Mouse (Mus musculus): ENCODE measurements at regions not wholly inside any gene's neighbourhood (a gene's known extent, or its start where the extent isn't known, plus 50 kb on each side); places are given as distances from the start of the nearest gene placed in this dataset.

DNA sequence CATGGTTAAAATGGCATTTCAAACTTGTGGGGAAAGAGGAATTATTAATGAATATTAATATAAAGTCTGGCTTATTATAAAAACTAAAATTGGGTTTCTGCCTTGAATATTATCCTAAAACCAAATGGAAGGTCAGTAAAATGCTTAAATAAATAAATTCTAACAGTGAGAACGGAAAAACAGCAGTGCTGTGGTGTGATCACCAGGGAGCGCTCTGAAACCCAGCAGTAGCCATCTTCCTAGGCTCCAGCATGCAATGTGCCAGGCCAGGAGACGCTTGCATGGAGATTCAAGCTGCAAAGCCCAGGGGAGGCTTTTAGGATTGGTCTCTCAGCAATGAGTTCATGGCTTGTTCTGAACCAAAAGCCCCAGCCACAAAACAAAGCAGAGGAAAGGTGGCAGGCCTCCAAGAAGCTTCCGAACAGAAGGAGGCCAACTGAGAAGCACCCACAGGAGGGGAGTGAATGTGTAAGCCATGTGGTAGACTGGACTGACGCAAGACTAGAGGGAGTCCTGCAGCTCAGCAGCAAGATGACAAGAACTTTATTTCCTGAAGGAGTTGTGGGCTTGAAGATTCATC, 52.3 kb upstream of the Bace2 start:
- DNase-seq (ENCODE audit: extremely low spot score) = no peak
